Mouse (Mus musculus): ENCODE measurements around the gene Selenow. TPM values are rescaled to one million over a fixed set of nuclear protein-coding genes. Genes with fewer than 3 reads are reported as not detected.

The Selenow gene
- 17.5 TPM for polyA plus RNA-seq (2014; fragmentation: Illumina TruSeq; extraction: RNeasy Lipid Tissue Mini Kit (QIAGEN cat#74804); ENCODE audit: low read depth, low replicate concordance)

GRCm38 (mm10) chr7:15922220-15922773 is at the start of gene Selenow:
Gene Selenow (minus strand): TSS chr7:15922402.

GRCm38 (mm10) chr7:15967312-15967711 is 45.1 kb upstream of the Selenow start, which contains the start of gene Ehd2:
Gene Ehd2 (minus strand): TSS chr7:15967567.

GRCm38 (mm10) chr7:15945721-15946536 is 23.7 kb upstream of the Selenow start, which contains the start of gene Nop53:
Gene Nop53 (minus strand): TSS chr7:15946074.

GRCm38 (mm10) chr7:15882317-15882716 is 39.9 kb downstream of the Selenow start, which contains the start of gene Crxos:
Gene Crxos (plus strand): TSS chr7:15882617.

GRCm38 (mm10) chr7:15879756-15880155 is 42.4 kb downstream of the Selenow start, which contains the start of gene Crx:
Gene Crx (minus strand): TSS chr7:15879968.

Other genes starting within 250 kb of the Selenow start
- gene Obox5, start 172.3 kb downstream of the Selenow start, polyA plus RNA-seq (2014; fragmentation: Illumina TruSeq; extraction: RNeasy Lipid Tissue Mini Kit (QIAGEN cat#74804); ENCODE audit: low read depth, low replicate concordance) = not detected
- gene Obox6, start 82.7 kb downstream of the Selenow start, polyA plus RNA-seq (2014; fragmentation: Illumina TruSeq; extraction: RNeasy Lipid Tissue Mini Kit (QIAGEN cat#74804); ENCODE audit: low read depth, low replicate concordance) = not detected
- gene Crx, start 42.4 kb downstream of the Selenow start, polyA plus RNA-seq (2014; fragmentation: Illumina TruSeq; extraction: RNeasy Lipid Tissue Mini Kit (QIAGEN cat#74804); ENCODE audit: low read depth, low replicate concordance) = not detected
- not detected for gene Crxos, start 39.8 kb downstream of the Selenow start, polyA plus RNA-seq (2014; fragmentation: Illumina TruSeq; extraction: RNeasy Lipid Tissue Mini Kit (QIAGEN cat#74804); ENCODE audit: low read depth, low replicate concordance)
- gene Nop53, start 23.7 kb upstream of the Selenow start, polyA plus RNA-seq (2014; fragmentation: Illumina TruSeq; extraction: RNeasy Lipid Tissue Mini Kit (QIAGEN cat#74804); ENCODE audit: low read depth, low replicate concordance) = 10.4 TPM
- 0.74 TPM for gene Ehd2, start 45.2 kb upstream of the Selenow start, polyA plus RNA-seq (2014; fragmentation: Illumina TruSeq; extraction: RNeasy Lipid Tissue Mini Kit (QIAGEN cat#74804); ENCODE audit: low read depth, low replicate concordance)
- 0.26 TPM for gene Bicra, start 125.5 kb upstream of the Selenow start, polyA plus RNA-seq (2014; fragmentation: Illumina TruSeq; extraction: RNeasy Lipid Tissue Mini Kit (QIAGEN cat#74804); ENCODE audit: low read depth, low replicate concordance)
- gene Zfp541, start 139.4 kb upstream of the Selenow start, polyA plus RNA-seq (2014; fragmentation: Illumina TruSeq; extraction: RNeasy Lipid Tissue Mini Kit (QIAGEN cat#74804); ENCODE audit: low read depth, low replicate concordance) = not detected
- gene Napa, start 176.1 kb upstream of the Selenow start, polyA plus RNA-seq (2014; fragmentation: Illumina TruSeq; extraction: RNeasy Lipid Tissue Mini Kit (QIAGEN cat#74804); ENCODE audit: low read depth, low replicate concordance) = 16.1 TPM
- 6.3 TPM for gene Kptn, start 197.5 kb upstream of the Selenow start, polyA plus RNA-seq (2014; fragmentation: Illumina TruSeq; extraction: RNeasy Lipid Tissue Mini Kit (QIAGEN cat#74804); ENCODE audit: low read depth, low replicate concordance)
- not detected for gene Slc8a2, start 207.4 kb upstream of the Selenow start, polyA plus RNA-seq (2014; fragmentation: Illumina TruSeq; extraction: RNeasy Lipid Tissue Mini Kit (QIAGEN cat#74804); ENCODE audit: low read depth, low replicate concordance)